Mouse (Mus musculus) cortical plate, adult 2 months (tissue): ENCODE measurements around the gene Vps26b. TPM values are rescaled to one million over a fixed set of nuclear protein-coding genes. Genes with fewer than 3 reads are reported as not detected.

Experiments
- H3K27ac ChIP-seq: fragments of 200-500 bp; 2 replicates; pipeline ENCODE4 v1.5.1; 2012; ENCODE audit warnings: low read length, control low read depth, inconsistent platforms; ENCODE audit not compliant: insufficient read depth
- H3K4me1 ChIP-seq: fragments of 200-500 bp; 2 replicates; pipeline ENCODE4 v1.6.1; 2011; ENCODE audit warnings: low read length; ENCODE audit not compliant: control insufficient read depth, insufficient read depth
- H3K4me3 ChIP-seq: fragments of 200-500 bp; 2 replicates; pipeline ENCODE4 v1.5.1; 2011; ENCODE audit warnings: mild to moderate bottlenecking, low read length, control low read depth; ENCODE audit not compliant: insufficient read depth
- CTCF ChIP-seq: fragments of 200-500 bp; IDR thresholded peaks from 2 replicates; pipeline ENCODE4 v1.5.1; 2011; ENCODE audit warnings: mild to moderate bottlenecking, control low read depth, low read length; ENCODE audit not compliant: insufficient read depth; ENCODE audit errors: extremely low read depth
- POLR2A ChIP-seq: fragments of 200-500 bp; IDR thresholded peaks from 2 replicates; pipeline ENCODE4 v1.6.1; 2011; ENCODE audit warnings: mild to moderate bottlenecking, low read length, control low read depth; ENCODE audit not compliant: insufficient read depth; ENCODE audit errors: extremely low read depth
- polyA plus RNA-seq: library from polyadenylated mRNA; depleted of rRNA; stranded (reverse); fragments of >200 nt; gene quantifications from 2 replicates; pipeline ENCODE4 v1.2.3, GENCODE M21; 2012; rRNA removed

Gene Vps26b
- polyA plus RNA-seq, 1 experiment, result 73.3 TPM

GRCm38 (mm10) chr9:26998669-26999460 lies 31.0 kb downstream of the Vps26b start:
- H3K4me3 ChIP-seq, result peak overlapping the region; percentile 75
- no peak for TF ChIP-seq CTCF
- H3K4me1 ChIP-seq, result peaks cover 3% of the 10 kb centered on the region; the same call in 1 of the 2 replicates
- H3K27ac ChIP-seq, result no peak overlapping the region

- no peak overlapping the region for H3K4me3 ChIP-seq
- no peak overlapping the region for H3K27ac ChIP-seq
- H3K4me1 ChIP-seq, result peaks cover 3% of the 10 kb centered on the region; the same call in 1 of the 2 replicates
- TF ChIP-seq CTCF (no peak), POLR2A (no peak)
Observed at GRCm38 (mm10) chr9:26997501-26997900, 32.4 kb downstream of the Vps26b start.

GRCm38 (mm10) chr9:26997062-26997461 lies 32.8 kb downstream of the Vps26b start:
- Histone ChIP-seq H3K4me1 (peaks cover 3% of the 10 kb centered on the region; the same call in 1 of the 2 replicates), H3K4me3 (no peak overlapping the region), H3K27ac (no peak overlapping the region)
- TF ChIP-seq POLR2A (no peak), CTCF (no peak)

DNA sequence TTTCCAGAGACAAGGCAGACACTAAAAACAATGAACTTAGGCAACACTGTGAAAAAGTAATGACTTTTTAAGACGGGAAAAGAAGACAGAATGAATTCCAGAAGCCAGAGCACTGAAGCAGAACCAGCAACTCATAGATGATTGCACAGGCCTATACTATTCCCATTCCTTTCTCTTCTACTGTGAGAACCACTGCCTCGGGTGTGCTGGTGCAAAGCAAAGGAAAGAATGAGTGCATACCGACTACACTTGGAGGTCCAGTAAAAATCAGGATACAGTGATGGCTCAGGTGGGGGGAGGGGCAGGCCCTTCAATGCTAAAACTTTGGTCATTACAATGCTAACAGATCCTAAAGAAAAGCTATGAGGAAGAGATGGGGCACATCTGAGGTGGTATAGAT lies 36.0 kb downstream of the Vps26b start:
- no peak overlapping the region for H3K4me3 ChIP-seq
- peaks cover 3% of the 10 kb centered on the region; the same call in 1 of the 2 replicates for H3K4me1 ChIP-seq
- TF ChIP-seq POLR2A, result no peak
- no peak for TF ChIP-seq CTCF
- no peak overlapping the region for H3K27ac ChIP-seq

- no peak overlapping the region for H3K27ac ChIP-seq
- TF ChIP-seq POLR2A, result no peak
- TF ChIP-seq CTCF, result no peak
- no peak overlapping the region for H3K4me3 ChIP-seq
- H3K4me1 ChIP-seq, result peaks cover 2% of the 10 kb centered on the region; the same call in 1 of the 2 replicates
Observed at GRCm38 (mm10) chr9:26993118-26993517, 36.7 kb downstream of the Vps26b start.

DNA sequence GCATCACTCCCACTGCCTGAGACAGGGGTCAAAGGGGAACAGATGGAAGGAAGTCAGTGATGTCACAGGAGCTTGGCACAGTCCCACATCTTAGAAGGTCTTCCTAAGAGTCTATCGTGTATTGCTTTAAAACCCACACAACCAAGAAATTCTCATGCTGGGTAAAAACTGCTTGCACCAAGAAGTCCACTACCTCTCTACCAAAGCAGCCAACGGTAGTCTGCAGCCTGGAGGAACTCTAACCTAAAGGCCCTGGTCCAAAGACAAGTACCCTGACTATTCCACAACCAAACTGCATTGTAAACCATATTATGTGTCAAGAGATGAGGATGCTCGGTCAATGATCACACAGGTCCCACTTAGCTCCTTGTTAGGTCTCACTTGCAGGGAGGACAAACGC lies 39.7 kb downstream of the Vps26b start:
- Histone ChIP-seq H3K27ac (no peak overlapping the region), H3K4me1 (no peaks in the 10 kb centered on the region), H3K4me3 (no peak overlapping the region)
- TF ChIP-seq CTCF (no peak), POLR2A (no peak)

- H3K4me1 ChIP-seq, result no peaks in the 10 kb centered on the region
- no peak overlapping the region for H3K4me3 ChIP-seq
- no peak overlapping the region for H3K27ac ChIP-seq
- TF ChIP-seq CTCF, result no peak
- no peak for TF ChIP-seq POLR2A
Observed at GRCm38 (mm10) chr9:26985668-26986277, 44.1 kb downstream of the Vps26b start.

DNA sequence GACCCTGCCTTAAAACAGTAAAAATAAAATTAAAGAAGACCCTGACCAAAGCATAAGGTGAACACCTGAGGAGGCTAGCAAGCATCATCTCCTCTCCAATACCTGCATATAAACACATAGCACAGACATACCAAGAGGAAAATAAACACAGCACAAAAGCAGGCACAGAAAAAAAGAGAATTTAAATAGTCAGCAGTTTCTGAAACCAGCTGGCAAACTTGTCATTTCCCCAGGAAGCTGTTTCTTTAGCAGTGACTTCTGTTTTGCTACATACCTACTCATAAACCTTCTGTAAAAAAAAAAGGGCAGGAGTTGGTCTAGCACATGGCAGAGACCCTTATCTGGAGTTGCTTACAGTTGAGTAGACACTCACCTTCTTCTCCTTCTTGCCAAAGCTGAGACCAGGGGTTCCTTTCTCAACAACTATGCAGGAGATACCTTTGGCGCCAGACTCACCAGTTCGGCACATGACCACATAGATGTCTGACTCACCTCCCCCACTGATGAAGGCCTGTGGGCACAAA lies 44.7 kb downstream of the Vps26b start:
- TF ChIP-seq CTCF (no peak), POLR2A (no peak)
- H3K4me3 ChIP-seq, result no peak overlapping the region
- H3K27ac ChIP-seq, result no peak overlapping the region
- no peaks in the 10 kb centered on the region for H3K4me1 ChIP-seq

DNA sequence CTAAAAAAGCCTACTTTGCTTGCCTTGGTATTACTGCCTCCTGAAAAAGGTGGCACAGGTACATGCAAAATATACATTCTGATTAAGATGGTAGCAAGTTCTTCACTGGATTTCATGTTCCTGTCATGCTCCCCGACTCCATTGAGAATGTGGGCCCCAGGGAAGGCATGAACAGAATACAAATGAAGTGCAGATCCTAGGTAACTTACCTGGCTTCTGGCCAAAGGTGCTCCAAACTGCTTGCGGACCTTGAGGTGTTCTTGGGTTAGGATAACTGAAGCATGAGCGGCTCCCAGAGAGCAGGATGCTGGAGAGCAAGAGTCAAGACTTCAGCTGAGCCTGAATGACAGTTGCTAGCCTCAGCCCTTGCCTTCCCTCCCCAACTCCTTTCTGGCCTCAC lies 51.1 kb downstream of the Vps26b start:
- Histone ChIP-seq H3K27ac (no peak overlapping the region), H3K4me1 (no peaks in the 10 kb centered on the region), H3K4me3 (no peak overlapping the region)
- no peak for TF ChIP-seq POLR2A
- no peak for TF ChIP-seq CTCF

DNA sequence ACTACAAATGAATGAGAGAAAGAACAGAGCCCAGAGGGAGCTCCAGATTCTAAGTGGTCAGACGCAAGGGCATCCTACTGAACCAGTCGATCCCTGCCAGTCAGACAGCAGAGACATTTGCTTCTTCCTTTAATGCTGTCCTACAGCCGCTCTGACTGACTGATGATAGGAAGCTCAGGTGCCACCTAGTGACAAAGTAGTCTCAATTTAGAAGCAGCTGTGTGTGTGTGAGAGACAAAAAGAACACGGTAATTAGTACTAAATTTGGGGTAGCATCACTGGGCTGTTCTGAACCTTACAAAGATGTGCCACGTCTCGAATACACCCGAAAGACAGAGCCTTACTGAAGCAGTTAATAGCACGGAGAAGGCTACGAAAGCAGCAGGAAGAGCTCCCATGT lies 52.1 kb downstream of the Vps26b start:
- TF ChIP-seq CTCF, result peak; percentile 20; the same call in 1 of the 2 replicates
- TF ChIP-seq POLR2A, result no peak
- H3K27ac ChIP-seq, result no peak overlapping the region
- no peak overlapping the region for H3K4me3 ChIP-seq
- no peaks in the 10 kb centered on the region for H3K4me1 ChIP-seq

Other genes starting within 250 kb of the Vps26b start
- 0.42 and 0.44 TPM in 2 replicates for gene Glb1l2, start 223.6 kb downstream of the Vps26b start, polyA plus RNA-seq
- gene Glb1l3, start 169.2 kb downstream of the Vps26b start, polyA plus RNA-seq, result 0.08 TPM in 1 of 2 replicates, not detected in the other
- gene Gm1110, start 107.0 kb downstream of the Vps26b start, polyA plus RNA-seq, result 0.04 TPM in 1 of 2 replicates, not detected in the other
- gene Acad8, start 30.5 kb downstream of the Vps26b start, polyA plus RNA-seq, result 36.4 and 37.4 TPM in 2 replicates
- 64.2 and 78.1 TPM in 2 replicates for gene Thyn1, start 30.4 kb downstream of the Vps26b start, polyA plus RNA-seq
- 35.1 and 35.2 TPM in 2 replicates for gene Ncapd3, start 110 bp upstream of the Vps26b start, polyA plus RNA-seq
- gene Jam3, start 125.4 kb upstream of the Vps26b start, polyA plus RNA-seq, result 58.8 and 59.0 TPM in 2 replicates